Mouse (Mus musculus): Measurements from ENCODE around the gene Mnt. TPM values are rescaled to one million over a fixed set of nuclear protein-coding genes. Genes with fewer than 3 reads are reported as not detected.

Gene Mnt
- total RNA-seq, 2 experiments from 2014 or later: 12.1 to 14.6 TPM

DNA sequence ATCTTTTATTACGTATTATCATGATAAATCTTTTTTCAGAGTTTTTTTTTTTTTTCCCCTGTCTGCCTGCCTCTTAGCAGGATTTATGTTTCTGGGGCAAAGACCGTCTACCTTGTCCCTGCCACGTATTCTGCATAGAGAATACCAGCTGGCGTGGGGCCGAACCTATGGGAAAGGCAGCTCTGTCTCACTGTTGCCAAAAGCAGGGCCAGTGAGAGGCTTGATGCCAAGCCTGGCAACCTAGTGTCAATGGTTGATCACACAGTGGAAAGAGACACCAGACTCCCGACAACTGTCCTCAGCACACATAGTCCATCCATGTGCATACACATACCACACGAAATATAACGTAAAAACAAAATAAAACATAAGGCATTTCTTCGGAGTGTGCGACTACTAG, 52.4 kb downstream of the Mnt start:
- intact Hi-C loops (cut with DNase I): no loop called here
- DNase-seq: no peak

DNA sequence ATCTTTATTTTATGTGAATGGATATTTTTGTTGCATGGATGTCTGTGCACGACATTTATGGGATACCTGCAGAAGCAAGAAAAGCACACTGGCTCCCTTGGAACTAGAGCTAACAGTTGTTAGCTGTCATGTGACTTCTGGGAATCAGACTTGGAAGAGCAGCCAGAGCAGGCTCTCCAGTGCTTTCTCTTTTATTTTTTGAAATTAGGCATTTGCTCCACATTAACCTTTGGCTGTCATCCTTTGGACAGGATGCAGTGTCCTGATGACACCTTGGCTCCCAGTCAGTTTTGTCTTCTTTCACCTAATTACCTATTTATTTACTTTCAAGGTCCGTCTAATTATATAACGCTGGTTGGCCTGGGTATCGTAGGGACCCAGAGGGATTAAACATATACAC, 63.9 kb downstream of the Mnt start:
- DNase-seq: peak in 1 of 2 experiments; percentile 17
- intact Hi-C loops (cut with DNase I): no loop called here

Small RNA genes within 50 kb of the gene (microRNA-seq; reads per million reads assigned to microRNA genes)
- gene Mir6926: 0.24 to 1.0 reads per million in 2 experiments

Other genes with a start within 250 kb of the Mnt start
- gene Rap1gap2, start 220.0 kb upstream of the Mnt start, total RNA-seq (2021): 10 to 100 TPM; 62.1 to 64.6 TPM
- gene Ccdc92b, start 211.3 kb upstream of the Mnt start, total RNA-seq (2021): under 1 TPM; 0.45 to 0.52 TPM
- 100 to 1,000 TPM; 234 to 237 TPM for gene Cluh, start 181.4 kb upstream of the Mnt start, total RNA-seq (2021)
- 100 to 1,000 TPM; 236 to 281 TPM for gene Pafah1b1, start 106.2 kb upstream of the Mnt start, total RNA-seq (2021)
- gene Mettl16, start 60.1 kb upstream of the Mnt start, total RNA-seq (2021): 10 to 100 TPM in 1 of 2 experiments, 1 to 10 TPM in 1; 9.9 to 14.7 TPM
- 10 to 100 TPM; 12.2 to 12.9 TPM for gene Sgsm2, start 66.1 kb downstream of the Mnt start, total RNA-seq (2021)
- gene Tsr1, start 67.2 kb downstream of the Mnt start, total RNA-seq (2021): 10 to 100 TPM; 17.1 to 20.1 TPM
- gene Smg6, start 94.9 kb downstream of the Mnt start, total RNA-seq (2021): 10 to 100 TPM; 24.1 to 25.3 TPM
- gene Srr, start 95.0 kb downstream of the Mnt start, total RNA-seq (2021): 10 to 100 TPM; 33.2 to 34.5 TPM